Mouse (Mus musculus): Measurements from ENCODE around the gene Map3k5.
A peak's percentile ranks its signal among the peaks of the same experiment; 100 is the strongest.

Map3k5 gene

DNA sequence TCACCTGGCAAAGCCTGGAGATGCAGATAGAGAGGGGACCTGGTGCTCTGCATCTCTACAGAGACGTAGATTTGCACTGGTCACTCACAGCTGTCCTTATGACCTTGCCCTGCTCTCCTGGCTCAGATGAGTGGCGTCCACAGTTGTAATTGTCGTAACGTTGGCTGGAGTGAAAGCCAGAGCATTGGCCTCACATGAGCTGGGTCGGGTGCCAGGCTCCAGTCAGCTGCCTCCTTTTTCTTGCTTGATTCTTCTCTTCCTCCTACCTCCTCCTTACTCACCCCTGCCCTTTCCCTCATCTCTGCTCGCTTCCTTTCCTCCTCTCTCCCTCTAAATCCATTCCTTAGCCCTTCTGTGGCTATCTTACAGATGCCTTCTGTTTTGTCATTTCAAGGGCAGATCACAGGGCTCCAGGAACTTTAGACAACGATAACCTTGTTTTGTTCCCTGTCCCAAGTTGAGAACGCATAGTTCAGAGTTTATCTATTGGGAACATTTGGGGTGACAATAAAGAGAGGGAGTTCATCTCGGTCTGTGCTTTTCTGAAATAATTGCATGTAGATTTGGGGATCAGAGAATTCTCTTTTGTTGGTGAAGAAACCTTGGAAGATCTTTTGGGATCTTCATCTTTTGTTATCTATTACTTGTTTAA lies 130.4 kb downstream of the Map3k5 start:
- no peaks in the 10 kb centered on the region for H3K36me3 ChIP-seq (ENCODE audit: insufficient read depth, low read length)
- H3K4me1 ChIP-seq (replicated peaks; ENCODE audit: low read depth, low read length), result no peaks in the 10 kb centered on the region
- no peaks in the 10 kb centered on the region for H3K9me3 ChIP-seq (ENCODE audit: low read length)
- no peak for TF ChIP-seq CTCF (conservative IDR thresholded peaks at IDR 0.05; ENCODE audit: low read length)
- TF ChIP-seq NANOG (IDR thresholded peaks at IDR 0.05; ENCODE audit: borderline replicate concordance, low read length), result no peak
- no peak for TF ChIP-seq POU5F1 (IDR thresholded peaks at IDR 0.05; ENCODE audit: borderline replicate concordance, low read length)
- no peaks in the 10 kb centered on the region for H3K27me3 ChIP-seq (ENCODE audit: insufficient read depth, low read length)
- no peak overlapping the region for H3K4me3 ChIP-seq (replicated peaks; ENCODE audit: low read length)

DNA sequence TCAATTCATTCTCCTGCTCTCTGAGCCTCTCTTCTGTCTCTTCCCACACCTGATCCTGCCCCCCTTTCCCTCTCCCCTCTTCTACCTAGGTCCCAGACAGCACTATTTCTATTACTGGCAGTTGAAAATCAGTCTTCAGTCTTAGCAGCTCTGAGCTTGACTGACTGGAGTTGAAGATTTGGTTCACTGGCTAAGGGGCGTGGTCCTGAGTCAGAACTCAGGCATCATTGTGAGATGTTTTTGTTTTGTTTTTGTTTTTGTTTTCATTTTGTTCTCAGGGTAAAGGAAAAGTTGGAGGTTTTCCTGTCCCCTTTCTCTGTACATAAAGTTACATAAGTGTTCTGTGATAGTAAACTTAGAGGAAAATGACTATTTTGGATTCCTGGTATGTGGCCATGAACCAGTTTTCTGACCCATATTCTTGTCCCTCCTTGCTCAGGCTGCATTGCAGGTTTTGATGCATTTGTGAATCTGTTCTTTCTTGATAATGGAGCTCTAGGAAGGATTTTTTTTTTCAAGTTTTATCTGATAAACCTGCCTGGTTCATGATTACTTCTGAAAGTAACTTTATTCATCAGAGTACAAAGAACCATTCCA lies 131.9 kb downstream of the Map3k5 start:
- no peak overlapping the region for H3K4me3 ChIP-seq (replicated peaks; ENCODE audit: low read length)
- H3K27me3 ChIP-seq (ENCODE audit: insufficient read depth, low read length), result no peaks in the 10 kb centered on the region
- no peaks in the 10 kb centered on the region for H3K36me3 ChIP-seq (ENCODE audit: insufficient read depth, low read length)
- TF ChIP-seq CTCF (conservative IDR thresholded peaks at IDR 0.05; ENCODE audit: low read length), result no peak
- no peak for TF ChIP-seq NANOG (IDR thresholded peaks at IDR 0.05; ENCODE audit: borderline replicate concordance, low read length)
- TF ChIP-seq POU5F1 (IDR thresholded peaks at IDR 0.05; ENCODE audit: borderline replicate concordance, low read length), result no peak
- no peaks in the 10 kb centered on the region for H3K4me1 ChIP-seq (replicated peaks; ENCODE audit: low read depth, low read length)
- peaks cover 4% of the 10 kb centered on the region for H3K9me3 ChIP-seq (ENCODE audit: low read length)

DNA sequence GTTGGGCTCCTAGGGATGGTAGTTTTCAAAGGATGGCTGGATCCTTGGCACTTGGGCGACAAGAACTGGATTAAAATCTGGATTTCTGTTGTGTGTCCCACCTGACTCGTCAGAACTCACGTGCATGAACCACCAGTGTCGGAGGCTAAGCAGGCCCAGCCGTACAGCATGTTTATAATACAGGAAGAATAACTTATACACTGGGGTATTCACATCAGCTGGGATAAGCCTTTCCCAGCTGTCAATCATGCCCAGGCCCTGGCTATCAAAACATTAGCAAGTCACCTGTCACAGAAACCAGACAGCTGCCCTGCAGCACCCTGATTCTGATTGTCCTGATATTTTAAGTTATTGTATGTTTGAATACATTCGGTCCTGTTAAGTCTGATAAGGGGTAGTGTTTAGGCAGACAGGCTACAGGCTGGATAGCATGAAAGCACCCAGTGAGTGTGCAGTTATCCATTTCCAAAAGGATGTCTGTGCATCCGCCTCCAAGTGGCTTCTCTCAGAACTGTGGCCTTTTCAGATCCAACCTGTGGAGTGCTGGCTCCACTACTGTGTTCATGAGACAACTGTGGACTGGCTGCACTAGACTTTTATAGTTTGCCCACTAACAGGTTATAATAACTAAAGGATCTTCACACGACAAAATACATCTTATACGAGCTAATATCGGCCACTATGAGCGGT lies 135.6 kb downstream of the Map3k5 start:
- TF ChIP-seq NANOG (IDR thresholded peaks at IDR 0.05; ENCODE audit: borderline replicate concordance, low read length) (no peak), CTCF (conservative IDR thresholded peaks at IDR 0.05; ENCODE audit: low read length) (no peak), POU5F1 (IDR thresholded peaks at IDR 0.05; ENCODE audit: borderline replicate concordance, low read length) (no peak)
- H3K36me3 ChIP-seq (ENCODE audit: insufficient read depth, low read length), result no peaks in the 10 kb centered on the region
- peaks cover 10% of the 10 kb centered on the region for H3K9me3 ChIP-seq (ENCODE audit: low read length)
- 0 out of 2 replicates have a peak, but pooled peaks cover 3% of the 10 kb centered on the region for H3K4me1 ChIP-seq (replicated peaks; ENCODE audit: low read depth, low read length)
- H3K27me3 ChIP-seq (ENCODE audit: insufficient read depth, low read length), result no peaks in the 10 kb centered on the region
- no peak overlapping the region for H3K4me3 ChIP-seq (replicated peaks; ENCODE audit: low read length)

DNA sequence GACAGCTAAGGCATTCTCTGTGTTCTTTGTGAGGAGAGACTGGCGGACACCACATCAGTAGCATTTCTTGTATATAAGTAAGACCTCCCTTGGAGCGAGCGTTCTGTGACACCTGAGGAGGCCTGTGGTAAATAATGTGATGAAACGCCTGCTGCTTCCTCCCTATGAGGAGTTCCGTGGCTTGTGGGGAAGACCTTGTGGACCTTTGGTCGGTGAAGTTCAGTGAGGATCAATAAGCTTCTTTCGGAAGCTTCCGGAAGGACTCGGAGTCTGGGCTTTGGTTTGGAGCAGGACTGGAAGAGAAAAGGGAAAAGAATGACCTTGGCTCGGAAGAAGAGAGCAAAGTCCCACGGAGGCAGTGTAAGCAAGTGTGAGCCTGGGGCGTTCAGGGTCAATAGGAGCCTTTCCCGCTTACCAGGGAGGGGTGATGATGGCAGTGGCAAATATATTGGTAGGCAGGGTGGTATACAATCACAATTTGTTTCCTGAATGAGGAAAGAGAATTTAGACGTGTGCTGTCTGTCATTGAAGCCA lies 136.4 kb downstream of the Map3k5 start:
- Histone ChIP-seq H3K36me3 (ENCODE audit: insufficient read depth, low read length) (no peaks in the 10 kb centered on the region), H3K9me3 (ENCODE audit: low read length) (peaks cover 10% of the 10 kb centered on the region), H3K4me3 (replicated peaks; ENCODE audit: low read length) (no peak overlapping the region), H3K27me3 (ENCODE audit: insufficient read depth, low read length) (no peaks in the 10 kb centered on the region), H3K4me1 (replicated peaks; ENCODE audit: low read depth, low read length) (0 out of 2 replicates have a peak, but pooled peaks cover 3% of the 10 kb centered on the region)
- no peak for TF ChIP-seq NANOG (IDR thresholded peaks at IDR 0.05; ENCODE audit: borderline replicate concordance, low read length)
- TF ChIP-seq CTCF (conservative IDR thresholded peaks at IDR 0.05; ENCODE audit: low read length), result no peak

DNA sequence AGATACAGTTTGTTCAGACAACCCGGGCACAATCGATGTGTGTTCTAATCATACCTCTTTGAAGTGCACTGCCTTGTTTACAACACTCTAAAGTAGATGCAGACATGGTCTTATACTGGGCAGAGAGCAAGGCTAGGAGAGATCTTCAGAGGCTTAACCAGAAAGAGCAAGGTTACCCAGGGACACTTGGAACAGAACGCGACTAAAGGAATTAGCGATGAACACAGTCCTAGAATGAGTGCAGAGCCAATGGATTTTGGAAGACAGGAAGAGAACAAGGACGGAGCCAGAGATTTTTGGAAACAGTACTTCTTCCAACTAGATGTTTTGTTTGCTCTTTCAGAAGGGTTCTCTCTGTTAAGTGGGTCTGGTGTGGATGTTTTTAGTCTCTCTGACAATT lies 137.4 kb downstream of the Map3k5 start:
- no peaks in the 10 kb centered on the region for H3K27me3 ChIP-seq (ENCODE audit: insufficient read depth, low read length)
- peaks cover 10% of the 10 kb centered on the region for H3K9me3 ChIP-seq (ENCODE audit: low read length)
- no peak overlapping the region for H3K4me3 ChIP-seq (replicated peaks; ENCODE audit: low read length)
- TF ChIP-seq POU5F1 (IDR thresholded peaks at IDR 0.05; ENCODE audit: borderline replicate concordance, low read length) (no peak), CTCF (conservative IDR thresholded peaks at IDR 0.05; ENCODE audit: low read length) (no peak), NANOG (IDR thresholded peaks at IDR 0.05; ENCODE audit: borderline replicate concordance, low read length) (no peak)
- H3K36me3 ChIP-seq (ENCODE audit: insufficient read depth, low read length), result no peaks in the 10 kb centered on the region
- 0 out of 2 replicates have a peak, but pooled peaks cover 3% of the 10 kb centered on the region for H3K4me1 ChIP-seq (replicated peaks; ENCODE audit: low read depth, low read length)

DNA sequence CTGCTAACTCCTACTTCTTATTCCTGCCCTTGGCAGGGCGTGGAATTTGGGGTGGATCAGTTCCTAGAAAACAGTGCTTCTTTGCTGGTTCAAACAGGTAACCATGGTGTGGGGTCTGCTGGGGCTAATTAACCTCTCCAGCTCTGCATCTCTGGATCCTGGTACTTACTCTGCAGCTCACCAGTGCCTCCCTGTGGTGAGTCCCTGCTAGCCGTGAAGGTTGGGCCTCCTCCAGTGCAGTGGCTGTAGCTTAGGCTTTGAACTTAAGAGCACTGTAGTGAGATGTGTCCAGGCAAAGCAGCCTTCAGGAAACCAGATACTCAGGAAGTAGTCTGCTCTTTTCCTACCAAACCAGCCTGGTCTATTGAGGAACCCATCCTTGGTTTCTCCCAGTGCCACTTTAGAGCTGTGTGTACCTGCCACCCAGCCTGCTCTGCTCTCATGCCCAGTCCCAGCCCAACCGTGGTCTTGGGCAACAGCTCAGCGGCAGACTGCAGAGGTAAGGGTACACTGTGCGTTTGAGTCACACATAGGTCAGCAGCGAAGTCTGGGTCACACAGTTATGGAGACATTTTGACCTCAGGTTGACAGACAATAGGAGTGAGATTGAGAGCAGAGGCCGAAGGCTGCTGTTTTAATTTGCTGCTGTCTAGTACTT lies 139.1 kb downstream of the Map3k5 start:
- Histone ChIP-seq H3K36me3 (ENCODE audit: insufficient read depth, low read length) (no peaks in the 10 kb centered on the region), H3K27me3 (ENCODE audit: insufficient read depth, low read length) (no peaks in the 10 kb centered on the region), H3K4me1 (replicated peaks; ENCODE audit: low read depth, low read length) (0 out of 2 replicates have a peak, but pooled peaks cover 3% of the 10 kb centered on the region), H3K4me3 (replicated peaks; ENCODE audit: low read length) (no peak overlapping the region), H3K9me3 (ENCODE audit: low read length) (peaks cover 10% of the 10 kb centered on the region)
- TF ChIP-seq CTCF (conservative IDR thresholded peaks at IDR 0.05; ENCODE audit: low read length) (peak; percentile 74), NANOG (IDR thresholded peaks at IDR 0.05; ENCODE audit: borderline replicate concordance, low read length) (no peak)

DNA sequence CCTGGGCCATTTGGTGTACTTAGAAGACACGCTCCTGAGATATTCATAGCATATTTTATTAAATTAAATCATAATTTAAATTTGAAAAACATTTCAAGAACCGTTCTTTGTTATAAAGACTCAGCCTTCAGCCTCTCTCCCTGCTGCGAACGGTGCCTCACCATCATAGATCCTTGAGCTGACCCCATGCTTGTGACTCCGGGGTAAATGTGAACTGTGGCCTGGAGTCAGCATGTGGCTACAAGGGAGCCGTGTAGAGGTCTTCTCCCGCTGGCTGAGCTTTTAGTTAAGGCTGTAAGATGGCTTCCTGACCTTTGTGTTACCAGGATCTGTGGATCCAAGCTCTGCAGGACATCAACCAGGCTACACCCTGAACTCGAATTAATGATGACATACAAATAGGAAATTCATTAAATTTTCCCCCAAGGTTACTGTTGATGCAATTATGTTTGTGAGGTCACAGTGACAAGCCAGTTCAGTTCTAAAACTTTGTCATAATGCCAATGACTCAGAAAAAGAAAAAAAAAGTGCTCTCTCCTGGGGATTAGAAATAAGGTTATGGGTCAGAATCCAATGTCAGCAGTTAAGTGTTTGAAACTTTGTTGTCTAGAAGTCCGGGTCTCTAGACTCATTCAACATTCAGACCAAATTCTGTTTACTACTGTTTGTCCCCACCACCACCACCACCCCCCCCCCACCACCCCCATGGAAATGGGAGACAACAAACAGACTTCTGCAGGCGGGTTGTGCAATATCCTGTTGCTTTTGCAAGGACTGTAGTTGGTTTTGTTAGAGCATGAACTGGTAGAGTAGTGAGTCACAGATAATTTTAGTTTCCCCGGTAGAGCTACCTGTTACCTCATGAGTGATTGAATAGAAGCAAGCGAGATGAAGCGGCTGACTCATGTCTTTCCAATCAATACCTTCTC lies 142.5 kb downstream of the Map3k5 start:
- Histone ChIP-seq H3K27me3 (ENCODE audit: insufficient read depth, low read length) (no peaks in the 10 kb centered on the region), H3K4me1 (replicated peaks; ENCODE audit: low read depth, low read length) (0 out of 2 replicates have a peak, but pooled peaks cover 3% of the 10 kb centered on the region), H3K36me3 (ENCODE audit: insufficient read depth, low read length) (no peaks in the 10 kb centered on the region), H3K4me3 (replicated peaks; ENCODE audit: low read length) (no peak overlapping the region), H3K9me3 (ENCODE audit: low read length) (no peaks in the 10 kb centered on the region; the same call in 1 of the 2 replicates)
- TF ChIP-seq POU5F1 (IDR thresholded peaks at IDR 0.05; ENCODE audit: borderline replicate concordance, low read length) (no peak), NANOG (IDR thresholded peaks at IDR 0.05; ENCODE audit: borderline replicate concordance, low read length) (no peak), CTCF (conservative IDR thresholded peaks at IDR 0.05; ENCODE audit: low read length) (no peak)
